Mouse (Mus musculus) cerebellum, adult 2 months (tissue): Measurements from ENCODE around the gene Bfsp2. TPM values are rescaled to one million over a fixed set of nuclear protein-coding genes. Genes with fewer than 3 reads are reported as not detected.
A peak's percentile ranks its signal among the peaks of the same experiment; 100 is the strongest.

Experiments
- DNase-seq, 2 experiments: peaks; one replicate each; pipeline ENCODE4 v3.0.0; 2021
- H3K27ac ChIP-seq: fragments of 200-500 bp; 2 replicates; pipeline ENCODE4 v1.5.1; 2012; ENCODE audit warnings: low read length, control low read depth, inconsistent platforms; ENCODE audit not compliant: insufficient read depth
- H3K27me3 ChIP-seq: fragments of 200-500 bp; 2 replicates; pipeline ENCODE4 v1.6.1; 2012; ENCODE audit warnings: inconsistent platforms, mild to moderate bottlenecking, low read length, moderate library complexity; ENCODE audit not compliant: control insufficient read depth, insufficient read depth
- H3K4me1 ChIP-seq: fragments of 200-500 bp; 2 replicates; pipeline ENCODE4 v1.6.1; 2011; ENCODE audit warnings: low read length; ENCODE audit not compliant: control insufficient read depth, insufficient read depth
- H3K4me3 ChIP-seq: fragments of 200-500 bp; replicated peaks from 2 replicates; pipeline ENCODE3; 2011; ENCODE audit warnings: mild to moderate bottlenecking, low read depth, low read length, control low read depth; ENCODE audit not compliant: insufficient read depth
- CTCF ChIP-seq: fragments of 200-500 bp; IDR thresholded peaks from 2 replicates; pipeline ENCODE4 v1.5.1; 2011; ENCODE audit warnings: low read depth, mild to moderate bottlenecking, control low read depth, low read length, moderate library complexity, borderline replicate concordance; ENCODE audit not compliant: insufficient read depth
- POLR2A ChIP-seq: fragments of 200-500 bp; IDR thresholded peaks from 2 replicates; pipeline ENCODE4 v1.6.1; 2011; ENCODE audit warnings: low read length, control low read depth, borderline replicate concordance; ENCODE audit not compliant: insufficient read depth
- WGBS: fragments of 180-500 bp; shearing (Covaris S2); methylation state at CpG from one replicate; pipeline ENCODE4 v1.1.7; 2018; 5-methylcytosine and 5-hydroxymethylcytosine counted together
- polyA plus RNA-seq: library from polyadenylated mRNA; depleted of rRNA; stranded (reverse); fragments of >200 nt; gene quantifications from 2 replicates; pipeline ENCODE4 v1.2.3, GENCODE M21; 2012

Gene Bfsp2
- polyA plus RNA-seq, 1 experiment, result 9.2 TPM

DNA sequence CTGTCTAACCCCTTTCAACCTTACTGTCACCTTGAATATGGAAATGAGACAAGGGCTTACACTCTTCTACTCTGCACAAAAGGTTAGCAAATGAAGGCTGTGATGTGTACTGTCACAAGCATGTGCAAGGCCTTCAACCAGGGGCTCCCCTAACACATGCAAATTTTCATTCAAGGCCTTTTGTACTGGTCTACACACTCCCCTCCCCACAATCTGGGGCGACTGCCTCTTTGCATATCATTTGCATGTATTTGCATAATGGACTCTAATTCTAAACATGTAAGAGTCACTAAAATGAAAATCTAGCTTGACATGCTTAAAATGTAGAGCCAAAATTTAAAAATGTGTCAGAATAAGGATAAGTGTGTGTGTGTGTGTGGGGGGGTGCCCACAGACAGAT lies 24.4 kb upstream of the Bfsp2 start:
- peaks cover 46% of the 10 kb centered on the region for H3K4me1 ChIP-seq
- H3K27ac ChIP-seq, result peak overlapping the region; percentile 43
- no peak for DNase-seq
- no peak overlapping the region for H3K4me3 ChIP-seq
- TF ChIP-seq POLR2A (no peak), CTCF (no peak)
- 34% methylated on average over 1 of the region's 1 CpGs for WGBS
- no peaks in the 10 kb centered on the region for H3K27me3 ChIP-seq

DNA sequence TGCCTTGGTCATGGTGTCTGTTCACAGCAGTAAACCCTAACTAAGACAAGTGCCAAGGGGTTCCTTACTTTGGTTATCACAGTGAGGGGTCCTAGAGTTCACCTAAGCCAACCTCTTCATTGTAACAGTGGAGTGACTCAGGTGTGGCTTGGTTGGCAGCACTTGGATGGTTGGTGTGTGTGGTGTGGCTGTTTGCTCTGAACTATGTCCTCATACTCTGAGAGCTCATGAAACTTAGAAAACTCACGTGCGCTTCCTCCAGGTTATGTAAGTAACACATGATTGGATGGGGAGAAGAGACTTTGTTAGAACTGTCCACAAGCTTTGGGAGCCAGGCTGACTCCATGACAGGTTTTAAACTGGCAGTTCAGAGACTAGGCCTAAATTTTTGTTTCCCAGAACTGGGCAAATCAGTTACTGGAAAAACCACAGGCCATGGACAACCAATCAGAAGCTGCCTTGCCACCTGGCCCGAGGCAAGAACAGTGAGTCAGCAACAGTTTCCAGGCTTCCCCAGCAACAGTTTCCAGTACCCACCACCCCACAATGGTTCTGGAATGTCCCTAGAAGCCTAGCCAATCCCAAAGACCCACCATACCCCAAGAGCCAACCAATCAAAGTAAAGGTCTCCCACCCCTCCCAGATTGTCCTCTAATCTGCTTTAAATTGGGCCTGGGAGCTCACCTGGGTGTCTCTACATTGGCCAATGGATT lies 23.5 kb upstream of the Bfsp2 start:
- 96% methylated on average over 3 of the region's 3 CpGs for WGBS
- no peak for DNase-seq
- TF ChIP-seq POLR2A (no peak), CTCF (no peak)
- Histone ChIP-seq H3K27me3 (no peaks in the 10 kb centered on the region), H3K27ac (peak overlapping the region; percentile 43; the same call in 1 of the 2 replicates), H3K4me1 (peaks cover 52% of the 10 kb centered on the region), H3K4me3 (no peak overlapping the region)

DNA sequence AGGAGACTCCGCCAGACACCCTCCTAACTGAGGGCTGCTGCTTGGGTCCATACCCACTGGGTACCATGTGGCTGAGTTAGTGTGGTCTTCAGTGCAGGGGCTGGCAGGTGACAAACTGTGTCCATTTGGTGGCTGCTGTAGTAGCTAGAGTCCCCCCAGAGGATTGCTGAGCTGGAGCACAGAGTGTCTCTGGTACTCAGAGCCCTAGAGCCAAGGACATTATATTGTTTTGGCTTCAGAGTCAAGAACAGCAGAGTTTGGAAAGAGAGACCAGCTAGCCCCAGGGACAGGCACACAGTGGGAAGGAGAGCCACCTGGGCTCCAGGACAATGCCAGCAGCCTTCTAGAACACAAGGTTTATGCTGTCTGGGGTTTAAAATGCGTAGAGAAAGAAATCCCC lies 22.4 kb upstream of the Bfsp2 start:
- Histone ChIP-seq H3K4me1 (peaks cover 63% of the 10 kb centered on the region), H3K27ac (peak overlapping the region; percentile 80), H3K4me3 (no peak overlapping the region), H3K27me3 (no peaks in the 10 kb centered on the region)
- 50% methylated on average over 2 of the region's 2 CpGs for WGBS
- TF ChIP-seq POLR2A (no peak), CTCF (no peak)
- peak; percentile 55 to 68 for DNase-seq

DNA sequence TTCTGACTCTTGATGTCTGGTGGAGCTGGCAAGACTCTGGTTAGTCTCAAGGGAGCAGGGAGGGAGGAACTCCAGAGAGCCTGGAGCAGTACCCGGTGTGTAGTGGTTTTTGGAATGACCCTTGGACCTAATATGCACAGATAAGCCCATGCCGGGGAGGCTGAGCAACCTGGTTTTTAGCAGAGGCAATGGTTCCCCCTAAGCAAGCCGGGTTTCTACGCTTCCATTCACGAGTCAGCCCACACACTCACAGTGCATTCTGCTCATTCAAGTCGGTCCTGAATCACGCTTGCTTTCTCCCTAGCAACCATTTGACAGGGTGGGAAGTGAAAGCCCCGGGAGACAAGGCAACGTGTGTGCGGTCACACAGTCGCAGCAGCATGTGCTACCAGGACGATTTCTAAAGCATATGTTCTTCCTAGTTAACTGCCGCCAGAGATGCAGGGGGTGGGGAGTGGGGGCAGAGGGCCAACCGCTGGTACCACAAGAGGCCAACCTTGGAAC lies 21.7 kb upstream of the Bfsp2 start:
- Histone ChIP-seq H3K4me3 (no peak overlapping the region), H3K27me3 (no peaks in the 10 kb centered on the region), H3K4me1 (peaks cover 60% of the 10 kb centered on the region), H3K27ac (peak overlapping the region; percentile 80)
- WGBS, result 8% methylated on average over 14 of the region's 14 CpGs
- peak; percentile 61 for DNase-seq
- no peak for TF ChIP-seq CTCF
- TF ChIP-seq POLR2A, result no peak

DNA sequence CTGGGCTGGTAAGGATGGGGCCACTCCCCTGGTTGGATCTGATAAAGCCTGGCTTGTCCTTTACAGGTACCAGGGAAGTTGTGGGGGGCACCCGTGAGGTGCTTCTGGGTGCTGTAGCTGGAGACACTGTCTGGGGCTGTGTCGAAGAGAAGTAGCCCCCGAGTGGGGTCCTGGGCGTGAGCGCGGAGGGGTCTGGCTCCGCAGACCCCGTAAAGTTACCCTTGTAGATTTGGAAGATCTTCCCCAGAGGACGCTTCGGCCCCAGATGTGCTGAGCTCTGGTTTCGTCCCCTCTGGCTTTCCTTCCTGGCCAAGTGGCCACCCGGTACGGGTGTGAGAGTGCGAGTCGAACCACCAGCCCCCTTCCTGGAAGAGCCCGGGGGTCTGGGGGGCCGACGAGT lies 19.1 kb upstream of the Bfsp2 start:
- peak overlapping the region; percentile 3; the same call in 1 of the 2 replicates for H3K27ac ChIP-seq
- no peaks in the 10 kb centered on the region for H3K27me3 ChIP-seq
- no peak overlapping the region for H3K4me3 ChIP-seq
- DNase-seq, result no peak
- peaks cover 59% of the 10 kb centered on the region for H3K4me1 ChIP-seq
- 78% methylated on average over 18 of the region's 18 CpGs for WGBS
- TF ChIP-seq CTCF (no peak), POLR2A (no peak)

DNA sequence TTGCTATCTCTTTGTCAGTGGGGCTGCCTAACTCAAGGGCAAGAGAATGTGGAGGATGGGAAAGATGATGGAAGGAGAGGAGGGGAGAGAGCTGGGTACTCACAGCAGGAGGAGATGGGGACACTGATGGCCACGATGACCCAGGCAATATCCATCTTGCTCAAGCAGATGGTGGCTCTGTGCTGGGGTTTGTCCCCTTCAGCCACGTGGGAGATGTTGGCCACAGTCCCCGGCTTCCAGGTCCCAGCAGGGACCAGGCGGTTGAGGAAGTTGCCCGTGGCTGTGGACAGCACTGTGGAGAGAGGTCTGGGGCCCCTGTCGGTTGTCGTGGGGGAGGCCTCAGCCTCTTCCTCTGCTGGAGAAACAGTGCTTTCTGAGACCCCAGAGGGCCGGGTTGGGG lies 18.5 kb upstream of the Bfsp2 start:
- no peak for TF ChIP-seq CTCF
- TF ChIP-seq POLR2A, result no peak

DNA sequence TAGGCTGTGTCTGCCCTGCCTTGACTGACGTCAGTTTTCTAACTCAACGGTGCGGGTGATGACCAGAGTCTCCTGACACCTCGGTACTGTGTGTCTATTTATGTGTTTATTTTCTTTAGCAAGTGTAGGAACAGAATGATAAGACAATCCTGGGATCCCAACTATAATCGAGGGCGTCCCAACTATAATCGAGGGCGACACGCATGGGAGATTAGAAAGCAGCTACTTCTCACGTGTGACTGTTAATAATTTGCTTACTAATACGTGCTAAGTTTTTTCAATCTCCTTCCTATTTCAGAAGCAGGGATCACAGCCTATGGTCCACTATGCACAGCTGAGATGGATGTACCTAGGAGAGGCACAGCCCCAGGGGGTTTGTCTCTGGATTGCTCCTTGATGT lies 15.2 kb upstream of the Bfsp2 start:
- H3K27ac ChIP-seq, result peak overlapping the region; percentile 86
- peaks cover 37% of the 10 kb centered on the region for H3K4me1 ChIP-seq
- WGBS, result 85% methylated on average over 11 of the region's 11 CpGs
- no peaks in the 10 kb centered on the region for H3K27me3 ChIP-seq
- DNase-seq, result no peak
- no peak overlapping the region for H3K4me3 ChIP-seq
- TF ChIP-seq CTCF, result no peak
- TF ChIP-seq POLR2A, result no peak

More for the DNA sequence above, 18.5 kb upstream of the Bfsp2 start:
- DNase-seq, result peak; percentile 74 to 77
- Histone ChIP-seq H3K4me3 (no peak overlapping the region), H3K4me1 (peaks cover 60% of the 10 kb centered on the region), H3K27ac (peak overlapping the region; percentile 72; the same call in 1 of the 2 replicates), H3K27me3 (no peaks in the 10 kb centered on the region)
- WGBS, result 18% methylated on average over 8 of the region's 8 CpGs
